In genomic region chr13:69696333-69696991, GRCm38 (mm10) we compare ENCODE assay signal across 9 mouse cellular contexts. TPM values are rescaled to one million over a fixed set of nuclear protein-coding genes. Genes with fewer than 3 reads are reported as not detected.
DNase-seq lines count a peak whose midpoint lies in the region; ATAC-seq and TF ChIP-seq lines count a peak whose summit lies in the region.
"Had no signal": no experiment of that assay in that cellular context is flagged by ENCODE, and none has a peak within 500 bp of the region (broad histone marks: within the 10 kb centered on the region; RNA-seq: fewer than 3 reads in every experiment).

No protein-coding gene starts in this region.

- peak; percentile 75; the same call in 1 of the 2 replicates for ATAC-seq in kidney, postnatal 0 days (replicated peaks; ENCODE audit: low FRiP score, low read depth)
- 0 out of 2 replicates have a peak, but pooled peaks have one; percentile 19 for ATAC-seq in limb, embryonic 15.5 days (ENCODE audit: insufficient number of reproducible peaks, low FRiP score, low TSS enrichment, low read depth)
- ATAC-seq in neural tube, embryonic 14.5 days (ENCODE audit: low read depth) = peak; percentile 84

- H3K4me1 ChIP-seq in kidney, postnatal 0 days (replicated peaks; ENCODE audit: insufficient read depth, low read length) = no peaks in the 10 kb centered on the region
- no peaks in the 10 kb centered on the region for H3K4me1 ChIP-seq in limb, embryonic 15.5 days
- H3K4me1 ChIP-seq in neural tube, embryonic 14.5 days (ENCODE audit: control insufficient read depth, insufficient read depth, low read length) = no peaks in the 10 kb centered on the region

- WGBS in kidney, postnatal 0 days = 43% methylated on average over 13 of the region's 13 CpGs
- 38% methylated on average over 13 of the region's 13 CpGs for WGBS in limb, embryonic 15.5 days
- 42% methylated on average over 13 of the region's 13 CpGs for WGBS in neural tube, embryonic 14.5 days

- no peaks in the 10 kb centered on the region for H3K36me3 ChIP-seq in kidney, postnatal 0 days (ENCODE audit: insufficient read depth, low read length)
- H3K36me3 ChIP-seq in limb, embryonic 15.5 days = no peaks in the 10 kb centered on the region
- H3K36me3 ChIP-seq in neural tube, embryonic 14.5 days (ENCODE audit: control insufficient read depth, insufficient read depth, low read length) = peaks cover 3% of the 10 kb centered on the region; the same call in 1 of the 2 replicates

- DNase-seq in 3T3-L1 (ENCODE audit: low read depth, low spot score) (peak; percentile 56), NIH3T3 (ENCODE audit: low read depth) (peak; percentile 70)
- peak; percentile 96 to 97 for DNase-seq in cerebellum, postnatal 10 days
- DNase-seq in frontal cortex, postnatal 14 days (ENCODE audit: low spot score in 2 of 2) = peak; percentile 71 to 89
- DNase-seq in kidney, postnatal 0 days (ENCODE audit: low spot score) = peak; percentile 60
- peak; percentile 75 for DNase-seq in thymus, postnatal 4 days

- H3K4me2 ChIP-seq in kidney, postnatal 0 days (ENCODE audit: low read length) = no peak overlapping the region
- H3K4me2 ChIP-seq in limb, embryonic 15.5 days = no peak overlapping the region
- no peak overlapping the region for H3K4me2 ChIP-seq in neural tube, embryonic 14.5 days (ENCODE audit: low read depth, low read length)

- H3K27ac ChIP-seq in kidney, postnatal 0 days = no peak overlapping the region
- no peak overlapping the region for H3K27ac ChIP-seq in limb, embryonic 15.5 days
- no peak overlapping the region for H3K27ac ChIP-seq in neural tube, embryonic 14.5 days (ENCODE audit: low read depth, low read length)

- H3K9me3 ChIP-seq in kidney, postnatal 0 days (replicated peaks; ENCODE audit: low read length) = no peaks in the 10 kb centered on the region
- no peaks in the 10 kb centered on the region for H3K9me3 ChIP-seq in limb, embryonic 15.5 days
- no peaks in the 10 kb centered on the region for H3K9me3 ChIP-seq in neural tube, embryonic 14.5 days (ENCODE audit: control insufficient read depth, low read length)

- H3K9ac ChIP-seq in kidney, postnatal 0 days (ENCODE audit: low read depth, low read length) = no peak overlapping the region
- no peak overlapping the region for H3K9ac ChIP-seq in limb, embryonic 15.5 days
- H3K9ac ChIP-seq in neural tube, embryonic 14.5 days (replicated peaks; ENCODE audit: low read depth, low read length) = no peak overlapping the region

- no peaks in the 10 kb centered on the region for H3K27me3 ChIP-seq in kidney, postnatal 0 days (ENCODE audit: insufficient read depth, low read length)
- no peaks in the 10 kb centered on the region for H3K27me3 ChIP-seq in limb, embryonic 15.5 days
- H3K27me3 ChIP-seq in neural tube, embryonic 14.5 days (ENCODE audit: control insufficient read depth, insufficient read depth, low read length) = no peaks in the 10 kb centered on the region

- TF ChIP-seq CTCF in kidney, postnatal 0 days (IDR thresholded peaks at IDR 0.05; ENCODE audit: low read depth) = peak; percentile 80

- H3K4me3 ChIP-seq in kidney, postnatal 0 days (replicated peaks; ENCODE audit: low read depth, low read length) = no peak overlapping the region
- H3K4me3 ChIP-seq in limb, embryonic 15.5 days = no peak overlapping the region
- H3K4me3 ChIP-seq in neural tube, embryonic 14.5 days (ENCODE audit: low read depth, low read length) = no peak overlapping the region
- H3K4me3 ChIP-seq: erythroblast, embryonic 14.5 days had no signal

RNA-seq across cellular contexts. Expression of gene Ube2ql1, which starts 43.2 kb away (rescaled TPM):
- 0.21 and 0.38 TPM in 2 replicates for polyA plus RNA-seq in kidney, postnatal 0 days (2015; fragmentation: Nextera tagmentation; extraction: Ambion mirVana)
- polyA plus RNA-seq in limb, embryonic 15.5 days (2015; fragmentation: Nextera tagmentation; extraction: Ambion mirVana) = 1.0 and 2.1 TPM in 2 replicates
- 72.7 and 73.1 TPM in 2 replicates for polyA plus RNA-seq in neural tube, embryonic 14.5 days (2014; fragmentation: Nextera tagmentation; extraction: Ambion mirVana)
- polyA plus RNA-seq: erythroblast, embryonic 14.5 days had no signal

Comparison
In these comparisons a context has a peak if more than half of its experiments do, and no peak if none do; other contexts are left out.
1. ATAC-seq: peak in every context shown above with its lines; median percentile 84 in neural tube, embryonic 14.5 days; 75 in kidney, postnatal 0 days; 19 in limb, embryonic 15.5 days.
2. RNA of gene Ube2ql1, which starts 43.2 kb away (polyA plus RNA-seq): 72.7 to 73.1 TPM in neural tube, embryonic 14.5 days; 1.0 to 2.1 TPM in limb, embryonic 15.5 days and 0.21 to 0.38 TPM in kidney, postnatal 0 days; every median in the first group is over 10 times any median in the second.
3. Peak in every context shown above with its lines, with median percentiles within 50 percentile points of each other: DNase-seq.